Mouse (Mus musculus) liver, embryonic 16.5 days (tissue): ENCODE measurements at regions not wholly inside any gene's neighbourhood (a gene's known extent, or its start where the extent isn't known, plus 50 kb on each side); places are given as distances from the start of the nearest gene placed in this dataset.
"Not testable (repeated sequence)": the region's sequence is repeated elsewhere in the genome, so short reads cannot be mapped to it uniquely, and the experiment has no call there.

Experiments
- ATAC-seq: fragments of 200-750 bp; cut with Nextera tagmentation; 2 replicates; pipeline ENCODE4 v1.8.0; 2017; ENCODE audit warnings: low read depth, mild to moderate bottlenecking, moderate number of reproducible peaks, moderate library complexity
- H3K27ac ChIP-seq: fragments of 300-500 bp; sonication (generic); 2 replicates; pipeline ENCODE4 v1.5.1; 2014; ENCODE audit warnings: mild to moderate bottlenecking, low read length
- H3K27me3 ChIP-seq: fragments of 300-500 bp; sonication (generic); 2 replicates; pipeline ENCODE4 v1.6.1; 2014; ENCODE audit warnings: low read depth, low read length, mixed read lengths; ENCODE audit not compliant: control insufficient read depth, insufficient read depth
- H3K36me3 ChIP-seq: fragments of 300-500 bp; sonication (generic); 2 replicates; pipeline ENCODE4 v1.6.1; 2014; ENCODE audit warnings: mild to moderate bottlenecking; ENCODE audit not compliant: control insufficient read depth, insufficient read depth
- H3K4me1 ChIP-seq: fragments of 300-500 bp; sonication (generic); 2 replicates; pipeline ENCODE4 v1.6.1; 2014; ENCODE audit warnings: low read depth, low read length, mixed read lengths; ENCODE audit not compliant: control insufficient read depth
- H3K4me2 ChIP-seq: fragments of 300-500 bp; sonication (generic); 2 replicates; pipeline ENCODE4 v1.6.1; 2014; ENCODE audit warnings: low read depth, low read length, mixed read lengths
- H3K4me3 ChIP-seq: fragments of 300-500 bp; sonication (generic); 2 replicates; pipeline ENCODE4 v1.5.1; 2014; ENCODE audit warnings: low read depth, mild to moderate bottlenecking, low read length
- H3K9ac ChIP-seq: fragments of 300-500 bp; sonication (generic); 2 replicates; pipeline ENCODE4 v1.6.1; 2014; ENCODE audit warnings: low read depth, low read length
- H3K9me3 ChIP-seq: fragments of 300-500 bp; sonication (generic); replicated peaks from 2 replicates; pipeline ENCODE4 v1.6.1; 2016; ENCODE audit warnings: low read length; ENCODE audit not compliant: control insufficient read depth
- WGBS: fragments of 180-500 bp; shearing (Covaris S2); extraction: QIAGEN DNeasy Blood & Tissue Kit; methylation state at CpG from one replicate; pipeline ENCODE4 v1.1.7; 2014; ENCODE audit not compliant: insufficient replicate concordance; 5-methylcytosine and 5-hydroxymethylcytosine counted together

DNA sequence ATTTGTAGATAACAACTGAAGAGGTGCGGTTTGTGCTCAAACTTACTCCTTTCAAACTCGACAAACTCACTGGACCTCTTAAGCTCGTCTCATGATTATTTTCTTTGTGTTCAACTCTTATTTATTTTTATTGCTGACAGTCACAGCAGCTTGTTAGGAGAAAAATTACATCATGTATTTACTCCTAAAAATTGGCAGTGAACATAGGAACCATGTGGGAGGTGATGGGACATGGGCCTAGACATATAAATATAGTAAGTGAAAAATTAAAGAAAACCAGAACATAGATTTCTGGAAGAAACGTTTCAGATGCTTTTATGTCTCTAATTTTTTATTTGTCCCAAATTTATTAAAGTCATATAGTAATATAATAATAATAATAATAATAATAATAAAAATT lies 108.2 kb upstream of the Mpdz start:
- no peak overlapping the region for H3K4me3 ChIP-seq
- no peaks in the 10 kb centered on the region for H3K27me3 ChIP-seq
- no peaks in the 10 kb centered on the region for H3K9me3 ChIP-seq
- H3K9ac ChIP-seq: no peak overlapping the region
- no peak overlapping the region for H3K27ac ChIP-seq
- no peaks in the 10 kb centered on the region for H3K36me3 ChIP-seq
- H3K4me1 ChIP-seq: no peaks in the 10 kb centered on the region
- 67% methylated on average over 4 of the region's 4 CpGs for WGBS
- no peak for ATAC-seq
- H3K4me2 ChIP-seq: no peak overlapping the region

DNA sequence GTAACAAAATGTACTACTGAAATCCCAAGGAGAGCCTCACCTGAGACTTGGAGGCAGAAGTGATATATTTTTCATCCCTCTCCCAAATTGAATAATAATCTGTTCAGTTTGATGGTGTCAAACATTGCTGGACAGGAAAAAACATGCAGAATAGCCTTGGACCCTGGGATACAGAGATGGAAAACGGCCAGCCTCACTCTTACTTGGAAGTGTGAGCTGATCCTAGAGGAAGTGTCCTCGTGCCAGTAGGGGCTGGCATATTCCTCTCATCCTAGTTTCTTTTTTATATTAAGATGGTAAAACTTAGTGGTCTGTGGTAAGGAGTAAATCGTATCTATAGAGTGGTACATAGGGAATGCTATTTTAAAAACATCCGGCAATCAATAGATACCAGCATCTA lies 107.6 kb upstream of the Mpdz start:
- Histone ChIP-seq H3K9ac (no peak overlapping the region), H3K4me1 (no peaks in the 10 kb centered on the region), H3K27ac (no peak overlapping the region), H3K36me3 (no peaks in the 10 kb centered on the region), H3K4me3 (no peak overlapping the region), H3K27me3 (no peaks in the 10 kb centered on the region), H3K9me3 (no peaks in the 10 kb centered on the region), H3K4me2 (no peak overlapping the region)
- WGBS: 49% methylated on average over 4 of the region's 4 CpGs
- no peak for ATAC-seq

DNA sequence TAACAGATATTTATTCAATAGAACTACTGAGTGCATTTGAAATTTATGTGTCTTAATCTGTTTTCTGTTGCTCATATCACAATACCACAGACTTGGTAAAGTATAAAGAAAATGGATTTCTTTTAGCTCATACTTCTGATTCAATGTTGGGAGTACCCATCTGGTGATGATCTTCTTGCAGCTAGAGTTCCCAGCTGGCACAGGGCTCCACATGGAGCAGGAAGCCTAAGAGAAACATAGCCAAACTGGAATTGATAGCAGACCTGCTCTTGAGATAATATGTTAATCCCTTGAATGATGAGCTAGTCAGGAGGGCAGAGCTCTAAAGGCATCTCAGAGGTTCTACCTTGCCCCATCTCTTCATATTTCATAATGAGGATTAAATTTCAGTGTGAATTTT lies 97.9 kb upstream of the Mpdz start:
- no peak overlapping the region for H3K4me2 ChIP-seq
- H3K4me1 ChIP-seq: no peaks in the 10 kb centered on the region

DNA sequence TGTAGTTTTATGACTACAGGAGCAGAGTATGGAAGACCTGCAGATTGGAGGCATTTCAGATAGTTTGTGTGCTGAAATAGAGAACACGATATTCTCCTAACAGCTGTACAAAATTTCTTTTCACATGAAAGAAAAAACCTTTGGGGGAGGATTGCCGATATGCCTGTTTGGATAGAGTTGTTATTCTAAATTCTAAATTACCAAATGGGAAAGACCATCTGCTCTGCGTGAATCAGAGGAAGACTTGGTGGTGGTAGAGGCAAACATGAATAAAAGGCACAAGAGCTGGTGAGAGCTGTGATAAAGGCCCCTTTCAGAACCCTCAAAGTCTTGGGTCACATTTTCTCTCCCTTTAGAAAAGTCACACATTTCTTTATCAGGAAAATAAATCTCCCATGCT lies 96.9 kb upstream of the Mpdz start:
- Histone ChIP-seq H3K27ac (no peak overlapping the region), H3K9me3 (no peaks in the 10 kb centered on the region), H3K4me2 (no peak overlapping the region), H3K27me3 (no peaks in the 10 kb centered on the region), H3K4me1 (no peaks in the 10 kb centered on the region), H3K36me3 (no peaks in the 10 kb centered on the region), H3K4me3 (no peak overlapping the region), H3K9ac (no peak overlapping the region)
- no peak for ATAC-seq
- WGBS: 69% methylated on average over 3 of the region's 3 CpGs

More for the DNA sequence above, 97.9 kb upstream of the Mpdz start:
- ATAC-seq: no peak
- H3K4me3 ChIP-seq: no peak overlapping the region
- no peaks in the 10 kb centered on the region for H3K9me3 ChIP-seq
- no peaks in the 10 kb centered on the region for H3K27me3 ChIP-seq
- H3K36me3 ChIP-seq: no peaks in the 10 kb centered on the region
- no peak overlapping the region for H3K27ac ChIP-seq
- no peak overlapping the region for H3K9ac ChIP-seq

DNA sequence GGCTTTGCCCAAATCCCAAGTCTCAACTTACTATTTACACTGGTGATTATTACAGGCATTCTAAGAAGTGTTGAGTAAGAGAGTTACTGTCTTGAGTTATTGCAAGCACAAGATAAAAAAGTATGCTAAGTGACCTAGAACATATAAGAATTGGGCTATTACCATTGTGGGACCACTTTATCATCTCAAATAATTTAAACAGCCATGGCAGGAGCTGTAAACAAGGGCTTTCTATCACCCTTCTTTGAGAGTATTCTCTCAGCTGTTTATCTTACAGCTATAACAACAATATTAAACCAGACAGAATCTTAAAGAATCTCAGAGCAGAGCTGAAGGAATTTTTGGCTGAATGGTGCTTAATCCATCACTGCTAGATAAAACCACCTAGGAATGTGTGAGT lies 94.2 kb upstream of the Mpdz start:
- Histone ChIP-seq H3K27me3 (no peaks in the 10 kb centered on the region), H3K27ac (no peak overlapping the region), H3K4me1 (no peaks in the 10 kb centered on the region), H3K4me2 (no peak overlapping the region), H3K36me3 (no peaks in the 10 kb centered on the region), H3K4me3 (no peak overlapping the region), H3K9ac (no peak overlapping the region), H3K9me3 (no peaks in the 10 kb centered on the region)
- no peak for ATAC-seq

DNA sequence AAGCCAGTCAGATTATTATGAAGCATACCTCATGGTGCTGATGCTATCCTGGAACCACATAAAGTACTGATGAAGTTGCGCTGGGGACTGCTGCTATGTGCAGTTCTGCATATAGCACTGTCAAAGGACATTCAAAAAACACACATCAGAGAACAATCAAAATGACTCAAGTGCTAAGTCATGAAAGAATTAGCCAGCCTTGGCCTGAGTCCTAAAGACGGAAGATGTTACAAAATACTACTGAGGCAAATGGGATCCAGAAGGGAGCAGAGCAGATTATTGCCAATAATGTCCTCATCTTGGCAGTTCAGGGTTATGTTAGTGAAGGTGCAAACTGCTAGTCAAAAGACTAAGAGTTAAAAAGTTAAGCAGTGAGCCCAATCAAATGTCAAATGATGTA lies 87.9 kb upstream of the Mpdz start:
- H3K27ac ChIP-seq: no peak overlapping the region
- no peaks in the 10 kb centered on the region for H3K36me3 ChIP-seq
- H3K4me1 ChIP-seq: no peaks in the 10 kb centered on the region
- no peak overlapping the region for H3K4me3 ChIP-seq
- no peaks in the 10 kb centered on the region for H3K9me3 ChIP-seq
- no peak overlapping the region for H3K9ac ChIP-seq
- no peaks in the 10 kb centered on the region for H3K27me3 ChIP-seq
- H3K4me2 ChIP-seq: no peak overlapping the region
- 67% methylated on average over 2 of the region's 2 CpGs for WGBS
- no peak for ATAC-seq

DNA sequence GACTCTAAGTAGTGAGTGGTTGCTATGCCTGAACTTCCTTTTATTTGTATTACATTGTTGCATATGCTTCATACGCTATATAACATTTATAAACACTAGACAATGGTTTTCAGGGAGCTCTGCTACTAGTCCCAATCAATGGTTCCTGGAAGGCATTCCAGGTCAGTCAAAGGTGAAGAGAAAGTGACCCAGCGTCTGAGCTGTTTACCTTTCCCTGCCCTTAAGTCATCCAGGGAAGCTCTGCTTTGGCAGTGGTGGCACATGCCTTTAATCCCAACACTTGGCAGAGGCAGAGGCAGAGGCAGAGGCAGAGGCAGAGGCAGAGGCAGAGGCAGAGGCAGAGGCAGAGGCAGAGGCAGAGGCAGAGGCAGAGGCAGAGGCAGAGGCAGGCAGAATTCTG lies 76.5 kb upstream of the Mpdz start:
- not testable (repeated sequence) for H3K36me3 ChIP-seq, H3K9me3 ChIP-seq, H3K27ac ChIP-seq, H3K9ac ChIP-seq, H3K4me1 ChIP-seq, ATAC-seq, H3K4me3 ChIP-seq, H3K27me3 ChIP-seq, H3K4me2 ChIP-seq
- WGBS: 60% methylated on average over 2 of the region's 2 CpGs

DNA sequence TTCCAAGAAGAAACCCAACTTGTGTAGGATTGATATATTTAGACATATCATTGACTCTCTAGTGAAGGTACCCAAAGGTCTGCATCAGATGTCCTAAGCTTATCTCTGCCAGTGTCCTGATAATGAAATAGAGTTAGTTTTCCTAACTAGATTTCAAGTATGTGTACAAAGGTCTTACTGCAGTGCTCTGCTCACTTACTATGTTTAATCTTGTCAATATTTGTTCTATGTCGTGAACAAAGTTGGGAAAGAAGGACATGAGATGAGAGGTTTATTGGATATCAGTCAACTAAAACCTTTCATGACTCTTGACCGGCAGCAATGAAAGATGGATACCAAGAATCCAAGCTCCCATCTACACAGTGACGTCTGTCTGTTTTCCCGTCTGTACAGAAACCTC lies 71.9 kb upstream of the Mpdz start:
- Histone ChIP-seq H3K4me3 (no peak overlapping the region), H3K4me1 (no peaks in the 10 kb centered on the region), H3K9me3 (no peaks in the 10 kb centered on the region), H3K27ac (no peak overlapping the region), H3K9ac (no peak overlapping the region), H3K27me3 (no peaks in the 10 kb centered on the region), H3K36me3 (no peaks in the 10 kb centered on the region), H3K4me2 (no peak overlapping the region)
- ATAC-seq: peak; percentile 83
- 58% methylated on average over 4 of the region's 4 CpGs for WGBS

DNA sequence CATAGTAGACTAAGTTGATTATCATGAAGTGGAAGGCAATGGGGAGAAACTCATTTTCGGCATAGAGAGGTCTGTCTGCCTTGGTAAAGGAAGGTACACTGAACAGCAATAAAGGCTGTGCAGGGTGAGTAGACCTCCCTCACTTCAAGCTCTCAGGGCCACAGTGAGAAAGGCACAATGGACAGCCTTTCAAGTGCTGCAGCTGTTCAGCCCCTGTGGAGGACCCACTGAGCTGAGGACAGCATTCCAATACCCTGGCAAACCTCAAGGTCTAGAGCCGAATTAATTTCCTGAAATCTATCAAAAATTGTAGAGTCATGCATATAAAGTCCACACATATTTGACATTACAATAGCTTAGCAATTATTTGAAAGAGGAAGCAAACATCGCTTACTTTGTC lies 69.8 kb upstream of the Mpdz start:
- Histone ChIP-seq H3K4me2 (no peak overlapping the region), H3K4me3 (no peak overlapping the region)

DNA sequence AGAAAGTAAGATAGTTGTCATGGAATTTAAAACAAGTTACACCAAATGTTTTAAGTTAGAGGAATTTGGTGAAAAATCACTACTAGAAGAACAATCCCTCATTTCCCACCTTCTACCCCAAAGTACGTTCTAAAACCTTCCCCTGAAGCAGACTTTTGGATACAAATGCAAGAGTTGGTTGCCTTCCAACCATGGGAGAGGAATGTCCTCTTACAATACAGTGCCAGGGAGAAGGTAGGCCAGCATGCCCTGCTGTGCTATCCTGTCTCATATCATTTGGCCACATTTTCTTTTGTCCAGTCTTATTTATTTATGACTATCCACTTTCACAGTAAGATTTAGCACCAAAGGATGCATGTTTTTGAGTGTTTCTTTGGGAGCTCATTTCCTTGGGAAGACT lies 66.2 kb upstream of the Mpdz start:
- Histone ChIP-seq H3K4me2 (no peak overlapping the region), H3K4me3 (no peak overlapping the region), H3K27me3 (no peaks in the 10 kb centered on the region), H3K9ac (no peak overlapping the region), H3K27ac (no peak overlapping the region), H3K36me3 (no peaks in the 10 kb centered on the region), H3K9me3 (no peaks in the 10 kb centered on the region), H3K4me1 (no peaks in the 10 kb centered on the region; the same call in 1 of the 2 replicates)
- WGBS: 62% methylated on average over 1 of the region's 1 CpGs
- ATAC-seq: no peak

More for the DNA sequence above, 69.8 kb upstream of the Mpdz start:
- ATAC-seq: no peak
- Histone ChIP-seq H3K27me3 (no peaks in the 10 kb centered on the region), H3K9ac (no peak overlapping the region), H3K27ac (no peak overlapping the region), H3K36me3 (no peaks in the 10 kb centered on the region), H3K9me3 (no peaks in the 10 kb centered on the region), H3K4me1 (no peaks in the 10 kb centered on the region)
- WGBS: 64% methylated on average over 3 of the region's 3 CpGs
